Mouse (Mus musculus): Measurements from ENCODE around the gene Kat7. TPM values are rescaled to one million over a fixed set of nuclear protein-coding genes. Genes with fewer than 3 reads are reported as not detected.

Gene Kat7
- polyA plus RNA-seq, 1 experiment from 2014 or later: 43.3 TPM

DNA sequence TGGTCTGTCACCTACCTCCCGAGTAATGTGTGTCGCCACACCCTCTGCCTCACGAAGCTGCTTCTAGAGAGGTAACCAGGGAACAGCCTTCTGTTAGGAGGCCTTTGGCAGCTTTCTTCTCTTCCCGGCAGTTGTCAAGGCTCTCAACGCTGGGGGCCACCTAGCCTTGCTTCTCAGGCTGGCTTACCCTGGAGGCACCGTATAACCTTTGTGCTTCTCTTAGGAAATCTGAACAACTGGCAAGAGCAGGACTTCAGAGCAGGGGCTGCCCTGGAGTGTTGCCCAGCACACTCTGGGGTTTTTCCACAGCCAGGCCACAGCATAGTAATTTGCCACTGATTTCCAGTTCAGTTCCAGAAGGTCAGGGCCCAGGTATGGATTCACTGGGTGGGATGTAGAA lies 40.2 kb upstream of the Kat7 start:
- H3K27ac ChIP-seq: no peak overlapping the region
- 53% methylated on average over 6 of the region's 6 CpGs for WGBS
- H3K9ac ChIP-seq: no peak overlapping the region
- no peak overlapping the region for H3K4me2 ChIP-seq
- ATAC-seq (replicated peaks; ENCODE audit: insufficient number of reproducible peaks, insufficient read depth, low FRiP score, low read depth): no peak
- no peaks in the 10 kb centered on the region for H3K9me3 ChIP-seq (replicated peaks)
- H3K4me3 ChIP-seq: no peak overlapping the region
- H3K4me1 ChIP-seq (replicated peaks): peaks cover 3% of the 10 kb centered on the region
- H3K36me3 ChIP-seq: peaks cover 4% of the 10 kb centered on the region; the same call in 1 of the 2 replicates
- no peaks in the 10 kb centered on the region for H3K27me3 ChIP-seq

DNA sequence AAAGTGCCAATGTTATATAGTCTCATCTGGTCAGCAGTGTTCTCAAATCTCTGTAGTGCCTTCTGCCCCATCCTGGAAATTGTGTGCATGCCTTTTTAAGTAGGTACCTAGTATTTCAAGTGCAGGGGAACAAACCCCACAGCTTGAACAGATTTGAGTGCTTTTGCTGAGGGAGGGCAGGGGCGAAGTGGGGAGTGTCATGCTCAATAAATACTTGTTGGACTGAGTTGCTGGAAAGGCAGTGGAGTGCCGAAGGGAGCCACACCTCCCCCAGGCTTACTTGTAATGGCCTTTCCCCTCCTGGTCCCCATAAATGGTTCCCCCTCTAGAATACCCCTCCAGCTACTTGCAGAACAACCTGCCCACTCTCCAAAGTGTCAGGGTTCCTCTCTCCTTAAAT lies 34.1 kb upstream of the Kat7 start:
- H3K4me2 ChIP-seq: no peak overlapping the region

DNA sequence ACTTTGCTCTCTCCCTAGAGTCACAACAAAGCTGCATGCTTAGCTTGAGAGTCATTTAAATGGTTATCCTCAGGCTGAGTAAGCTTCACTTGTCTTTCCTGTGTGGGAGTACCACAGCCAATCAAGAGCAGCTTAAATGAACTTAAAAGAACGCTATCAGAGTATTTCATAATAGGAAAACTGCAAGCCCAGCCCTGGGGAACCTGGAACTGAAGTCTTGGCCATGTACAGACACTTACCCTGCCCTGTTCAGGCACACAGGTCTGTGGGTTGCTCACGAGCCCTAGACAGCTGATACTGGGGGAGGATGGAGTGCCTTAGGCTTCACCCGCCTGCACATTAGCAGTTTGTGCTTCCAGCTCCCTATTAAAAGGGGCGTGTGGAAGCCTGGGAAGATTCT lies 33.1 kb upstream of the Kat7 start:
- Histone ChIP-seq H3K36me3 (peaks cover 4% of the 10 kb centered on the region; the same call in 1 of the 2 replicates), H3K27me3 (no peaks in the 10 kb centered on the region), H3K4me1 (replicated peaks) (peaks cover 14% of the 10 kb centered on the region), H3K4me3 (no peak overlapping the region), H3K9me3 (replicated peaks) (no peaks in the 10 kb centered on the region), H3K9ac (no peak overlapping the region), H3K4me2 (no peak overlapping the region), H3K27ac (no peak overlapping the region)
- 74% methylated on average over 4 of the region's 4 CpGs for WGBS
- no peak for ATAC-seq (replicated peaks; ENCODE audit: insufficient number of reproducible peaks, insufficient read depth, low FRiP score, low read depth)

More for the DNA sequence above, 34.1 kb upstream of the Kat7 start:
- WGBS: 74% methylated on average over 2 of the region's 2 CpGs
- H3K27ac ChIP-seq: no peak overlapping the region
- peaks cover 4% of the 10 kb centered on the region; the same call in 1 of the 2 replicates for H3K36me3 ChIP-seq
- no peak overlapping the region for H3K9ac ChIP-seq
- no peak overlapping the region for H3K4me3 ChIP-seq
- H3K27me3 ChIP-seq: no peaks in the 10 kb centered on the region
- no peak for ATAC-seq (replicated peaks; ENCODE audit: insufficient number of reproducible peaks, insufficient read depth, low FRiP score, low read depth)
- H3K9me3 ChIP-seq (replicated peaks): no peaks in the 10 kb centered on the region
- H3K4me1 ChIP-seq (replicated peaks): peaks cover 12% of the 10 kb centered on the region

DNA sequence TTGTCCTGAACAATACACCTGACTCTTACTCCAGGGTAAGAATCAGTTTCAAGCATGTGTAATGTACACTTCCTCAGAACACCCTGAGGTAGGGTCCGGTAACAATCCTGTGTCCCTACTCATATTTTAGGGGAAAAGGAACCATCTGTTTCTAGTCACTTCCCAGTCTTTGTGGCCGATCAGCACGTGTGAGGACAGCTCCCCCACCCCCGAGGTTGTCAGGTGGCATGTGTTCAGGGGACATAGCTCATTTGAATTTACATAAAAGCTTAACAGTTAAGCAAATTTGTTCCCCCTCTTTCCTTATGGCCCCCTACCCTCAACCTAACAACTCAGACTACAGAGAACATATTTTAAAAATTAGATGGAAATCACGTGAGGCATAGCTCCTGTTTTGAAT lies 30.6 kb upstream of the Kat7 start:
- WGBS: 60% methylated on average over 5 of the region's 5 CpGs
- Histone ChIP-seq H3K9me3 (replicated peaks) (no peaks in the 10 kb centered on the region), H3K27me3 (no peaks in the 10 kb centered on the region), H3K9ac (no peak overlapping the region), H3K4me3 (no peak overlapping the region), H3K4me1 (replicated peaks) (peaks cover 26% of the 10 kb centered on the region), H3K4me2 (no peak overlapping the region), H3K27ac (no peak overlapping the region), H3K36me3 (no peaks in the 10 kb centered on the region)
- ATAC-seq (replicated peaks; ENCODE audit: insufficient number of reproducible peaks, insufficient read depth, low FRiP score, low read depth): no peak

DNA sequence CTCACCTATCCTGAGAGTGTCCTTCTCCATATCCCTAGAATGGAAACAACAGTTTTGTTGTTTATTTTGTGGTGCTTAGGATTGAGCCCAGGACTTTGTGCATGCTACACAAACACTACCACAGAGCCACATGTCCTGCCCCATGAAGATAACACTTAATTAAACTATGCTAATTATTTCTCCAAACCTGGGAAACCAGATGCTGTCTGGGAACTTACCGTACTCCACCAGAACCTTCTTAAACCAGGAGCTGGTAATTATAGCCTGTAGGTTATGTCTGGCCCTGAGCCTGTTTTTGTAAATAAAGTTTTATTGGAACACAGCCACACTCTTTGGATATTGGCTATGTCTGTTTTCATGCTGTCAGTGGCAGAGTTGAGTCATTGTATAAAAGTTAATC lies 30.2 kb upstream of the Kat7 start:
- no peaks in the 10 kb centered on the region for H3K27me3 ChIP-seq
- no peak overlapping the region for H3K4me3 ChIP-seq
- H3K4me2 ChIP-seq: 0 out of 2 replicates have a peak overlapping the region, but pooled peaks have one; percentile 17
- H3K4me1 ChIP-seq (replicated peaks): peaks cover 25% of the 10 kb centered on the region
- no peaks in the 10 kb centered on the region for H3K36me3 ChIP-seq
- no peak overlapping the region for H3K27ac ChIP-seq
- 74% methylated on average over 1 of the region's 1 CpGs for WGBS
- no peaks in the 10 kb centered on the region for H3K9me3 ChIP-seq (replicated peaks)
- no peak for ATAC-seq (replicated peaks; ENCODE audit: insufficient number of reproducible peaks, insufficient read depth, low FRiP score, low read depth)
- H3K9ac ChIP-seq: no peak overlapping the region

DNA sequence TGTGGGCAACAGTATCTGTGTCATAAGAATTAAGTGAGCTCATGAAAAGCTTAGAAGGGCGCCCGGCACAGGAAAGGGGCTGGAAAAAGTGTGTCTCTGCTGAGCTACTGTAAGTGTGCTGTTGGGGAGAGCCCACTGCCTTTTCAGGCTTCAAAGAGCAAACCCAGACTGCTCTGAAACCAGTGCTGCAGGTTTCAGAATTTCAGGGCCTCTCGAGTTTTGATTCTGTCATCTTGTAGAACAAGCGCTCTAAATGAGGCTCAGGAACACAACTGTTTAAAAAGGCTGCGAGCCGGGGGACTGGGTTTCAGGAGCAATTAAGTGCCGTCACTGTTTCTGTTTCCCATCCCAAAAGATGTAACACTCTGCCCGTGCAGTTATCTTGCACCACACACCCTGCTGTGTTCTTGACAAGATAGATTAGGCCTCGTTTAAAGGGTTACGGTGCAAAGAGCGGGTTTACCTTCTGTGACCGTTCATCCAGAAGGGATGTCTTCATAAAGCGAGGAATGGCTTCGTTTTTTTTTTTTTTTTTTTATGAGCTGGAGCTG lies 29.5 kb upstream of the Kat7 start:
- no peak for ATAC-seq (replicated peaks; ENCODE audit: insufficient number of reproducible peaks, insufficient read depth, low FRiP score, low read depth)

DNA sequence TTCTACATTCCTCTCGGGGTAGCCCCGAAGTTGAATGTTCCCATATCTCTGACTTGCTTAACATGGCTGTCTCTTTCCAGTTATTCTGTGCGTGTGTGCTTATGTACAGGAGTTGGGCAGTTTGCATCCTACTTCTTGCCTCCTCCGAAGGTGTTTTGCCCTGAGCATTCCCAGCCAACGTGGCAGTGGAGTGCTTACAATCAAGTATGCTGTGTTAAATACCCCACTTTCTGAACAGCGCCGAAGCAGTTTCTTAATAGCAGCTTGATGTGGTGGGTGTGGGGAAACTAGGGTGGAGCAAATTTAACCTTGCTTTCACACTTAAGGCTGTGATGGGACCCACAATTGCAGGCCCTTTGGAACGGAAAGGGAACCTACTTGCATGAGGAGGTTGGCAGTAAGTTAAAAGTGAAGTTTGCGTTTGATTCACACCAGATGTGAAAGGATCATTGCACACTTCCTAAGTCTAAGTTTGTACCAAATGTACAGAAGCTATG lies 27.8 kb upstream of the Kat7 start:
- Histone ChIP-seq H3K27ac (no peak overlapping the region), H3K9me3 (replicated peaks) (no peaks in the 10 kb centered on the region)
- 21% methylated on average over 9 of the region's 9 CpGs for WGBS

More for the DNA sequence above, 29.5 kb upstream of the Kat7 start:
- Histone ChIP-seq H3K4me3 (peak overlapping the region; percentile 2; the same call in 1 of the 2 replicates), H3K4me2 (peak overlapping the region; percentile 17), H3K36me3 (no peaks in the 10 kb centered on the region), H3K9ac (no peak overlapping the region), H3K27ac (0 out of 2 replicates have a peak overlapping the region, but pooled peaks have one; percentile 5), H3K27me3 (no peaks in the 10 kb centered on the region), H3K9me3 (replicated peaks) (no peaks in the 10 kb centered on the region), H3K4me1 (replicated peaks) (peaks cover 22% of the 10 kb centered on the region)
- 24% methylated on average over 14 of the region's 14 CpGs for WGBS

DNA sequence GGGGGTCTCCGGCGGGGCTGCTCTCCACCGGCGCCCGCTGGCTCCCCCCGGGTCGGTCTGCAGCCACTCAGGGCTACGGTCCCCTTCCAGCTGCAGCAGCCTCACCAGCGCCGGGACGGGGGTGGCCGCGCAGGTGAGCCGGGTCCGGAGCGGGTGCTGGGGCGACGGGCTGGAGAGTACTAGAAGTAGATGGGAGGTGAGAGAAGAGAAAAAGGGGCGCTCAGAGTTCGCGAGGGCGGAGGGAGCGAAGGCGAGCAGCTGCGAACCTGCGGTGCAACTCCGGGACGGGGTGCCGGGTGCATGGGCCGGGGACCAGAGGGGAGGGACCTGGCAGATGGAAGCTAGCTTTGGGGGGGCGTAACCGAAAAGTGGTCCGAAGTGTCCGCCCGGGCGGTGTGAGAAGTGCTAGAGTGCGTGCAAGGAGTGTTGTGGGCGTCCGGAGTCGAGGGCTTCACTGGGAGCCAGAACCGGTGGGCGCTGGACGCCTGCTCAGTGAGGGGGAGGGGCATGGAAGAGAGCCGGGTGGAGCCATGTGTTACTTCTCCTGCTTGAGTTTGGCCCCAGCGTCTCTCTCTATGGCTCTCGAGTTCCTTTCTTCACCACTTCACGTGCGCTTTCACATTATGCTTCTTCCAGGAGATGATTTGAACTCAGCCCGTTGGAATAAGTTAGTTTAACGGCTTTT lies 27.2 kb upstream of the Kat7 start:
- H3K27ac ChIP-seq: peak overlapping the region; percentile 38
- peak overlapping the region; percentile 63 for H3K9ac ChIP-seq
- no peaks in the 10 kb centered on the region for H3K27me3 ChIP-seq
- H3K4me2 ChIP-seq: peak overlapping the region; percentile 94
- peak; percentile 70 for ATAC-seq (replicated peaks; ENCODE audit: insufficient number of reproducible peaks, insufficient read depth, low FRiP score, low read depth)
- H3K4me3 ChIP-seq: peak overlapping the region; percentile 70
- 1% methylated on average over 49 of the region's 50 CpGs for WGBS
- no peaks in the 10 kb centered on the region for H3K9me3 ChIP-seq (replicated peaks)
- H3K36me3 ChIP-seq: no peaks in the 10 kb centered on the region
- H3K4me1 ChIP-seq (replicated peaks): peaks cover 20% of the 10 kb centered on the region

More for the DNA sequence above, 27.8 kb upstream of the Kat7 start:
- ATAC-seq (replicated peaks; ENCODE audit: insufficient number of reproducible peaks, insufficient read depth, low FRiP score, low read depth): no peak
- Histone ChIP-seq H3K4me1 (replicated peaks) (peaks cover 20% of the 10 kb centered on the region), H3K27me3 (no peaks in the 10 kb centered on the region), H3K36me3 (no peaks in the 10 kb centered on the region), H3K9ac (peak overlapping the region; percentile 63; the same call in 1 of the 2 replicates), H3K4me2 (peak overlapping the region; percentile 94), H3K4me3 (peak overlapping the region; percentile 70)

DNA sequence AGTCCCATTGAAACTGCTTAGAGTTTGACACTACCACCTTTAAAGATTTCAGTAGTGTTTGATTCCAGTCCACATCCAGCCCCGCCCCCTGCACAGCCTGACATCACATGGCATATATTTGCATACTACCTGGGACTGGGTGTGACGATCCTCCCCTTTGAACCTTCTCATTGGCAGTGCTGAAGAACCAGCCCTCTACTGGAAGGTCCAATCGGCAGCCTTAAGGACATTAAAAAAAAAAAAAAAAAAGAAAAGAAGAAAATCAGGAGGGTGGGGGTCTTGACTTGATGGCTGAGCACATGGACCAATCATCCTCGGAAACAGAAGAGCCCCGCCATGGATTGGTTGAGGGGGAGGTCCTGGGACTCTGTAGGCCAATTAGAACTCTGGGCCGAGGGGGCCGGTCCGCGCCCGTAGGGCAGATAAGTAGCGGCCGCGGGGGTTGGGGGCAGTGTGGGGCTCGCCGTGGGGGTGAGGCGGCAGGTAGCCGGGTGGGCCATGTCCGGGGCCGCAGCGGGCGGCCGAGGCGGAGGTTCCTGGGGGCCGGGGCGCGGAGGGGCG lies 26.6 kb upstream of the Kat7 start, which contains the start of gene Fam117a:
TSS of gene Fam117a (plus strand) at position 451 of the 561 bp plus-strand sequence.
- ATAC-seq (replicated peaks; ENCODE audit: insufficient number of reproducible peaks, insufficient read depth, low FRiP score, low read depth): peak; percentile 96
- Histone ChIP-seq H3K36me3 (no peaks in the 10 kb centered on the region), H3K27me3 (no peaks in the 10 kb centered on the region), H3K9ac (peak within 1 kb of the TSS; percentile 63), H3K4me2 (peak within 1 kb of the TSS; percentile 94), H3K27ac (peak within 1 kb of the TSS; percentile 38), H3K4me3 (peak within 1 kb of the TSS; percentile 70), H3K9me3 (replicated peaks) (no peaks in the 10 kb centered on the region), H3K4me1 (replicated peaks) (peaks cover 20% of the 10 kb centered on the region)
- 1% methylated on average over 24 of the region's 27 CpGs for WGBS

DNA sequence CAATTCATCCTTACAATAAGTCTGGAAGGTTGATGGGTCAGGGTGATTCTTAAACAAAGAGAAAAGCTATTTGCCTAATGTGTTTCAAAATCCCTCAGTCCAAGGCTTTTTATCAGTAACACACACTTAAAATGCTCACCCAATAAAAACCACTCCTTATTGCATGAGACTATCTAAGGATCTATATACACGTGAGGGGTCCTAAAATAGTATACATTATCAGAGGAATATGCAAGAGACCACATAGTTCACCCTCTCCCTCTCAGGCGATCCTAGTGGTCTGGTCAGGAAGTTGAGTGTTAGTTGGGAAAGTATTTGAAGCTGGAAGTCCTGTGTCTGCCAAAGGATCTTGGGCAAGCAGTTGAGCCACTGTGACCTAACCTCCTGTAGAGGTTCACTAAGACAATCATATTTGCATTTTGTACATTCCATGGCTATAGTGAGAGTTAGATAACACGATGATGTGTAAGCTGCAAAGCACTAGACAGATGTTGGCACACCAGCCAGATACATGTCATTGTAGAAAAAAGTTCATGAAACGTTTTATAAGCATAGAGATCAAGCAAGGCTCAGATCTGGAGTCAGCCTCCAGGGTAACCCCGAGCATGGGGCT lies 24.5 kb upstream of the Kat7 start:
- Histone ChIP-seq H3K27me3 (no peaks in the 10 kb centered on the region), H3K36me3 (no peaks in the 10 kb centered on the region), H3K4me3 (no peak overlapping the region), H3K4me2 (no peak overlapping the region), H3K4me1 (replicated peaks) (peaks cover 18% of the 10 kb centered on the region), H3K9ac (no peak overlapping the region), H3K27ac (no peak overlapping the region), H3K9me3 (replicated peaks) (no peaks in the 10 kb centered on the region)
- 43% methylated on average over 5 of the region's 5 CpGs for WGBS
- ATAC-seq (replicated peaks; ENCODE audit: insufficient number of reproducible peaks, insufficient read depth, low FRiP score, low read depth): no peak

DNA sequence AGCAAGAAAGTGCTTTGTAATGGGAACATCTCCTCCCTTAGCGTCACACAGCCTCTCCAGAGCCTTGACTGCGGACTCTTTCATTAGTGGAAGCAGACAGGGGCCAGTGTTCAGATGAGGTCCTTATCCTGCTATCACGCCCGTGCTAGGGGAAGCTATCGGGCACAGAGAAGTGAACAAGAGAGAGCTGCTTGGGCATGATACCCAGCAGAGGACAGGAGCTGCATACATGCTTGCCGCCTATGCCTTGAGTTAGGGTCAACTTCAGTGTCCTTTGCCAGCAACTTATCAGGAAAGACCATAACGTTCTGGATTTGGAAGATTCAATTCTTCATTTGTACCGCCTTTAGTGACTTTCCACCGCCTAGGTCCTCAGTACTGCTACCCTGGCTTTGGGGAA lies 23.8 kb upstream of the Kat7 start:
- Histone ChIP-seq H3K36me3 (no peaks in the 10 kb centered on the region), H3K4me2 (no peak overlapping the region), H3K4me1 (replicated peaks) (peaks cover 12% of the 10 kb centered on the region), H3K9me3 (replicated peaks) (no peaks in the 10 kb centered on the region), H3K9ac (no peak overlapping the region), H3K27me3 (no peaks in the 10 kb centered on the region), H3K27ac (no peak overlapping the region), H3K4me3 (no peak overlapping the region)
- ATAC-seq (replicated peaks; ENCODE audit: insufficient number of reproducible peaks, insufficient read depth, low FRiP score, low read depth): no peak
- 79% methylated on average over 9 of the region's 9 CpGs for WGBS

Measured in heart, embryonic 15.5 days (tissue).